Mouse (Mus musculus) heart, postnatal 0 days (tissue): Measurements from ENCODE around the gene Adora1.

Experiments used
- CTCF ChIP-seq: IDR thresholded peaks from 2 replicates; pipeline ENCODE4 v1.5.1; 2016; ENCODE audit warnings: antibody characterized with exemption, control low read depth, low read depth
- EP300 ChIP-seq: IDR thresholded peaks from 2 replicates; pipeline ENCODE4 v1.6.1; 2016; ENCODE audit warnings: antibody characterized with exemption, low read depth

DNA sequence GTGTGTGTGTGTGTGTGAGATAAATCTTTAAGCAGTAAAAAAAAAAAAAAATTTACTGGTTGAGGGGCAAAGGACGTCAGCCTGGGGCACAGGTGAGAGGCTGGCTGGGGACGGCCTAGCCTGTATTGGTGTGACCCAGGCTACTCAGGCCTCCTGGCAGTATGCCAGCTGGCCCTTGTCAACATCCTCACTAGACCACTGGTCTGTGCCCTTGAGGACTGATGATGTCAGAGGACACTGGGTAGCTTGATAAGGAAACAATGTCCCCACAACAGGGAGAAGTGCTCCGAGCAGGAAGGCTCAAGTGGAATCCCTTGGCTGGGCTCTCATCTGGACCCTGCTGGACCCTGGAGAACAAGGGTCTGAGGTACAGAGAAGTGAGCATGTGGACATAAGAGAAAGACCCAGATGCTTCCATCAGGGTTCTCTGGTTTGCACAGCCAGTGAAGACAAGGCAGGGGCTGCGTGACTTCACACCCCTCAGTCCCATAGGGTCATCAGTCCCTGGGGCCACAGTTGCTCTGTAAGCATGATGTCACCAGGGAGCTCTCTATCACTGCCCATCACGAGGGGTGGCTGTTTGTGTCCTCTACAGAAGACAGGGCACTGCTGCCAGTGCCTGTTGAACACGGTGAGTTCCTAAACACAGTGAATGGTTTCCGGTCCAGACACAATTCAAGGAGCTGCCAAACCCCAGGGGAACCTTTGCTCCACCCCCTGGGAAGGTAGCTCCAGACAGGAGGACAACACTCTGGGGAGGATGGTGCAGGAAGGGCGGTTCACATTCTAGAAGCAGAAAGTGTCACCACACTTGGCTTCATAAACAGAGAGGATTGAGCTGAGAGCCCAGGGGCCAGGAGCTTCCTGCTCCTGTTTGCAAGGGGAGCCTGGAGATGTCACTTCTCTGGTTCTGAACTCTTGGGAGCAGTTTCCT, 12.8 kb downstream of the Adora1 start:
- TF ChIP-seq CTCF (no peak), EP300 (peak; percentile 49; the same call in 1 of the 2 replicates)
